Mouse (Mus musculus): ENCODE results near the gene AC124502.3.

The AC124502.3 gene

DNA sequence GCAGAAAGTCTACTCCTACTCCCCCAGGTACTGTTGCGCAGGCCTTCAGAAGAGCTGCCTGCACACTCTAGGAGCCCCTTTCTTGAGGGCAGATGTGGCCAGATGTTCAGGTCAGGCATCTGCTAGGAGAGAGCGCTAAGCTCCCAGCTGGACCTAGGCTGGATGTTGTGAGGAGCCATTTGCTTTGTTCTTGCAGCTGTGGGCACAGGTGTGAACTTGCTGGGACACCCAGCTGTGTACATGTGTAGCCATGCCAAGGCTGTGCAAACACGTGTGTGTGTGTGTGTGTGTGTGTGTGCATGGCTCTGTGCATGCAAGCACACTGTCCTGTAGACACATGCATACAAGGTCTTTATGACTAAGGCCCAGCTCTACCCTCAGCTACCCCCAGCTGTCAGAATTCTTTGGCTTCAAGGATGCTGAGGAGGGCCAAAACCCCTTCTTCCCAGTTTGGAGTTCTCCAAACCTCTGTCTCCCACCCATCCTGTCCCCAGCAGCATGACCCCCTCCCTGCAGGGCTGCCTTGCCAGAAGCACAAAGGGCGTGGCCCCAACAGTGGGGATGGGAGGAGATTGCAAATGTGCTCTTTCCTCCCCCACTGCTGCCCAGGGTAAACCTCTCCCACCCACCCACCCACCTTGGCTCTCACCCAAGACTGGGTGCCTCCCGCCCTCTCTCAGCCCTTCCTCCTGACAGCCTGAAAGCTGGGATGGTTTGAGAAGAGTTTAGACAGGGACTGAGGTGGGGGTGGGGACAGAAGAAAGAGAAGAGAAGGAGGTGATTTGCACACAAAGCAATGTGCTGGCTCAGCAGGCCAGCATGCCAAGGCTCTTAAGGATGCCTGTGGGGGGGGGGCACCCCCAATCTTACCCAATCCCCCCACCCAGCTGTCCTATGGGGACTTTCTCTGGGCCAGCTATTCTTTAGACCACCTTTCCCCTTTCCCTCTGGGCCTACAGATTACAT, 22.0 kb downstream of the AC124502.3 start:
- peak in 1 of 2 experiments; percentile 42 for DNase-seq

DNA sequence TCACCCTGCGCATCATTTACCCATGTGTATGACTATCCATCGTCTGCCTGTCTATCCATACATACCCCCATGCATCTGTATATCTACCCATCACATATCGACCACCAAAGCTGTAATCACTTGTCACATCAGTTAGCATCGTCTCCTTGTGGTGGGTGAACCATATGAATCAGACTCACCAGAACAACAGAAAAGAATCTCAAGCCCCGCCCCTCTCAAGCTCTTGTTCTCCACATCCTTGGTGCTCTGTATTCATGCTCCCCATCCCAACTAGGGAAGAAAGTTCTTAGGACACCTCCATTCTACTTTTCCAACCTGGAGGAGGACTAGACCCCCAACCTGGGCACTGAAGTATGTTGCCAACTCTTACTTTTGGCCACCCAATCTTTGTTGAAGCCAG, 23.4 kb downstream of the AC124502.3 start:
- DNase-seq, result no peak

DNA sequence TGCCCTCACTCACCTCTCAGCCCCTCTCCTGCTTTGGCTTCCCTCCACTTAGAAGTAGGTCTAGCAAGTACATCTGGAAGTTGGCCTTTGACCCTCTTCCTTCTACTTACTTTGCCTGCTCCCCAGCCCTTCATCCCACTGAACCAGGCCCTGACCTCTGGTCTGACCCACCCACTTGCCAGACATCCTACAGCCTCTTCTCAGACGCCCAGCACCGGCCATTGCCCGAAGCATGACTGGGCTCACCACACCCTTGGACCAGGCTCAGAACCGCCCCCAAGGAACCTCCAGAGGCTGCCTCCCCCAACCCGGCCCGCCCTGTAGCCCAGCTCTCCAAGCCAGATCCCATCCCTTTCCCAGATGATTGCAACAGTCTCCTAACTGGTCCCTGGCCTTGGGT, 23.8 kb downstream of the AC124502.3 start:
- DNase-seq, result peak in 1 of 2 experiments; percentile 42

DNA sequence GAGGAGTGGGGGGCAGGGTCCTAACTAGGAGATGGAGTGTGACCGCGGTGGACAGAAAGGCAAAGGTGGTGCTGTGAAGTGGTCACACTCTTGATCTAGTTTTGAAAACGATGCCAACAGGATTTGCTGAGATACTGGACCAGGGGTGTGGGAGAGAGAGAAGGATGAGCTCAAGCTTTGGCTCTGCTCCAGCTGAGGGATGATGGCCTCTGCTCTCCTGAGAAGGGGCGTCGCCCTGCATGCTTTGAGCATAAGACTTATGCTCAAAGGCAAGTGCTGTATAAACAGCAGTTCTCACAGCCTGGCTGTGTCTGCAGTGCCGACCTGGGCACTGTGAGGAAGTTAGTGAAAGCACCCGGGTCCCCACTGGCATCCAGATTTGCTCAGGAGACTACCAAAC, 26.4 kb downstream of the AC124502.3 start:
- DNase-seq, result peak in 1 of 2 experiments; percentile 37

DNA sequence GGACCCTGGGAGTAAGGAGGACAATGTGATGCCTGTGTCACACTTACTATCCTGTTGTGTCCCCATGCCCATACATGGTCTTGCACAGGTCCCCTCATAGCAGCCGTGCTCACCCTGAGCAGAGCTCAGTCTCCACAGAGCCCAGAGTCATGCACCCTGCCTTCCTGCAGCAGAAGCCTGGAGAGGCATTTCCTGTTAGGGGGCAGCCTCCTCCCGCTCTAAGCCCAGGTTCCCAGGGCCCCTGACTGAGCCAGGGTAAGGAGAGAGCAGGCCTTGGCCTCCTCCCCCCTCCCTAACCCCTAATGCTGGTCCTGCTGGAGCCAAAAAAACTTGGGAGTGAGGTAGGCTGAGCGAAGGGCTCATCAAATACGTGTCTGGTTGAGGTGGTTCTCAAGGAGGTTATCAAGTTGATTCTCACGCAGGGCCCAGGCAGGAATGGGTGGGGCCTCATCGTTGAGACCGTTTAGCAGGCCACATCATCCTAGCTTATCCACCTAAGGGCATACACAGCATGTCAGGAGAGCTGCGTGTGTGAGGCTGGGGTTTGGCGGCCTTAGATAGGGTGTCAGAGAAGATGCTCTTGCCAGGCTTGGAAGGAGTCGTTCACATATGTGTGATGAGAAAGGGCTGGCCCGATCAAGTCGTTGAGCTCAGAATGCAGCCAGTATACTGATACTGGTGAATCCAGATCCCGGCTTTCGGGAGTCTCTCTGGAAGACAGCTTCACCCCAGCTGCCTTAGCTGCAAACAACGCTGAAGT, 28.5 kb downstream of the AC124502.3 start:
- DNase-seq, result no peak

DNA sequence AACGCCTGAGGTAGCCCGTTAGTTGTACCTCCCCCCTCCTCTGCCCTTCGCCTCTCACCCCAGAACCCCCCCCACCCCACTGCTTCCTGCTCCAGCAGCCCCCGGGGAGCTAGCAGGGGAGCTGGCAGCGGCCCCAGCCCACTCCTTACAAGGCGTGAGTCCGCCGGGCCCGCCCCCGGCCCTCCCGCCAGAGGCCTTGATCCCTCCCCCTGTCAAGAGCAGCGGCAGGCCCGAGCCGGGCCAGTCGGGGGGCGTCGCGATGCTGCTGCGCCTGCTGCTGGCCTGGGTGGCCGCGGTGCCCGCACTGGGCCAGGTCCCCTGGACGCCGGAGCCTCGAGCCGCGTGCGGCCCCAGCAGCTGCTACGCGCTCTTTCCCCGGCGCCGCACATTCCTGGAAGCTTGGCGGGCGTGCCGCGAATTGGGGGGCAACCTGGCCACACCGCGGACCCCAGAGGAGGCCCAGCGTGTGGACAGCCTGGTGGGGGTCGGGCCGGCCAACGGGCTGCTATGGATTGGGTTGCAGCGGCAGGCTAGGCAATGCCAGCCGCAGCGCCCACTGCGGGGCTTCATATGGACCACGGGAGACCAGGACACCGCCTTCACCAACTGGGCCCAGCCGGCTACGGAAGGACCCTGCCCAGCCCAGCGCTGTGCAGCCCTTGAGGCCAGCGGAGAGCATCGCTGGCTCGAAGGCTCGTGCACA, 29.3 kb downstream of the AC124502.3 start, which contains the start of gene Cd248:
TSS of gene Cd248 (plus strand) at position 212 of the 703 bp plus-strand sequence.
- peak; percentile 49 to 59 for DNase-seq

DNA sequence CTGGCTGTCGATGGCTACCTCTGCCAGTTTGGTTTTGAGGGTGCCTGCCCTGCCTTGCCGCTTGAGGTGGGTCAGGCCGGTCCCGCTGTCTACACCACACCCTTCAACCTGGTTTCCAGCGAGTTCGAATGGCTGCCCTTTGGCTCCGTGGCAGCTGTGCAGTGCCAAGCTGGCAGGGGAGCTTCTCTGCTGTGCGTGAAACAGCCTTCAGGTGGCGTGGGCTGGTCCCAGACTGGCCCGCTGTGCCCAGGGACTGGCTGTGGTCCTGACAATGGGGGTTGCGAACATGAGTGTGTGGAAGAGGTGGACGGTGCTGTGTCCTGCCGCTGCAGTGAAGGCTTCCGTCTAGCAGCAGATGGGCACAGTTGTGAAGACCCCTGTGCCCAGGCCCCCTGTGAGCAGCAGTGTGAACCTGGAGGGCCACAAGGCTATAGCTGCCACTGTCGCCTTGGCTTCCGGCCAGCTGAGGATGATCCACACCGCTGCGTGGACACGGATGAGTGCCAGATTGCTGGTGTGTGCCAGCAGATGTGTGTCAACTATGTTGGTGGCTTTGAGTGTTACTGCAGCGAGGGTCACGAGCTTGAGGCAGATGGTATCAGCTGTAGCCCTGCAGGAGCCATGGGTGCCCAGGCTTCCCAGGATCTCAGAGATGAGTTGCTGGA, 30.0 kb downstream of the AC124502.3 start:
- no peak for DNase-seq

DNA sequence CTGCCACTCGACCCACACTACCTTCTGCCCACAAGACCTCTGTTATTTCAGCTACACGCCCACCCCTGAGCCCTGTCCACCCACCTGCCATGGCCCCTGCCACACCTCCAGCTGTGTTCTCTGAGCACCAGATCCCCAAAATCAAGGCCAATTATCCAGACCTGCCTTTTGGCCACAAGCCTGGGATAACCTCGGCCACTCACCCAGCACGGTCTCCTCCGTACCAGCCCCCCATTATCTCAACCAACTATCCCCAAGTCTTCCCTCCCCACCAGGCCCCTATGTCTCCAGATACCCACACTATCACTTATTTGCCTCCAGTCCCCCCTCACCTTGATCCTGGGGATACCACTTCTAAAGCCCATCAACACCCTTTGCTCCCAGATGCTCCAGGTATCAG, 30.8 kb downstream of the AC124502.3 start:
- no peak for DNase-seq

DNA sequence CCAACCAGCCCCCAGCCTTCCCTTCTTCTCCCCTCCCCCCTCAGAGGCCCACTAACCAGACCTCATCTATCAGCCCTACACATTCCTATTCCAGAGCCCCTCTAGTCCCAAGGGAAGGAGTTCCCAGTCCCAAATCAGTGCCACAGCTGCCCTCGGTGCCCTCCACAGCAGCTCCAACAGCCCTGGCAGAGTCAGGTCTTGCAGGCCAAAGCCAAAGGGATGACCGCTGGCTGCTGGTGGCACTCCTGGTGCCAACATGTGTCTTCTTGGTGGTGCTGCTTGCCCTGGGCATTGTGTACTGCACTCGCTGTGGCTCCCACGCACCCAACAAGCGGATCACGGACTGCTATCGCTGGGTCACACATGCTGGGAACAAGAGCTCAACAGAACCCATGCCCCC, 31.3 kb downstream of the AC124502.3 start:
- no peak for DNase-seq

DNA sequence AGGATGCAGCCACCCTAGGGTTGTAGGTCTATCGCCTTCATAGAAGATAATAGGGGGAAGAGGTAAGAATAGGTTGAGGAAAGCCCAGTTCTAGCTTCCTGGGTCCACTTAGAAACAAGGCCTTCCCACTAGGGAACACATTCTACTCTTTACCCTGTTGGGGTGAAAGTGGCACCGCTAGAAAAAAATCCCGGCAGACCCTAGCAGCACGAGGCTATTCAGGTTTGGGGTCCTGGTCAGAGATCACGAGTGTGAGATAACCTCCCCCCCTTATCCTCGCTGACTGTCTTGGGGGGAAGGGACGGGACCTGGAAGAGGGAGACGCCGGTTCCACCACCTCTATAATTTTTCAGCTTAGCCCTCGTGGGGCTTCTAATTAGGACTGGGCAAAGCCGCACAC, 32.4 kb downstream of the AC124502.3 start:
- no peak for DNase-seq

DNA sequence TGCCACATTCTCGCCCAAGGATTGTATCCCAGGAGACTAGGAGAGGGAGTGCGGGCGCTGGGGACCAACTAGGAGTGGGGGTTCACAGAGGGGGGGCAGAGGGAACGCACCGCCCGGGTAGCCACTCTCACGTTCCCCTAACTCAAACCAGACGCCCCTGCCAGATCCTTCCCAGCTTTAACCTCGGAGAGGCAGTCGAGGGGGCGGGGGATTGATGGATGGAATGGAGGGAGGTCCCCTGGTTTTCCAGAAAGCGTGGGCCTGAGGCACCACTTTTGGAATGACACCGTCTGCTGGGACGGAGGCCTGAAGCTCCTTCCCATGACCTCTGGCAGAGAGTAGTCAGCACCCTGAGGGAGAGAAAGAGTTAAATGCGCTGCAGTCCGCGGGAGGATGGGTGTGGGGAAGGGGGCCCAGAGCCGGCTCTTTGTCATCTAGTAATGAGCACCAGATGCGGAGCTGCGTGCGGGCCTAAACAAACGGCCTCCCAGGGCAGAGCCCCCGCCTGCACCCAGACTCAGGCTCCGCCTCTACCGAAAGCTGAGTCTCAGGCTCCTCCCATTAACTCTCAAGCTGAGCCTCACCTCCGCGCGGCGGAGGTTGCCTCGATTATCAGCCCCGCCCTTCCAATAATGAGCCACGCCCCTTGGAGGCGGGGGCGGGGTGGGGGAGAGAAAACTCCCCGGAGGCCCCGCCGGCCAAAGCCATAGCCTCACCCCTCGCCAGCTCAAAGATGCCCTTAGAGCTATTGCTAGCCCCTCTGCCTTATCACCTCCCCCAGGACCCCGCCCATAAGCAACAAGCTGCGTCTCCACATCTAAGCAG, 33.1 kb downstream of the AC124502.3 start:
- DNase-seq, result peak; percentile 84 to 87

DNA sequence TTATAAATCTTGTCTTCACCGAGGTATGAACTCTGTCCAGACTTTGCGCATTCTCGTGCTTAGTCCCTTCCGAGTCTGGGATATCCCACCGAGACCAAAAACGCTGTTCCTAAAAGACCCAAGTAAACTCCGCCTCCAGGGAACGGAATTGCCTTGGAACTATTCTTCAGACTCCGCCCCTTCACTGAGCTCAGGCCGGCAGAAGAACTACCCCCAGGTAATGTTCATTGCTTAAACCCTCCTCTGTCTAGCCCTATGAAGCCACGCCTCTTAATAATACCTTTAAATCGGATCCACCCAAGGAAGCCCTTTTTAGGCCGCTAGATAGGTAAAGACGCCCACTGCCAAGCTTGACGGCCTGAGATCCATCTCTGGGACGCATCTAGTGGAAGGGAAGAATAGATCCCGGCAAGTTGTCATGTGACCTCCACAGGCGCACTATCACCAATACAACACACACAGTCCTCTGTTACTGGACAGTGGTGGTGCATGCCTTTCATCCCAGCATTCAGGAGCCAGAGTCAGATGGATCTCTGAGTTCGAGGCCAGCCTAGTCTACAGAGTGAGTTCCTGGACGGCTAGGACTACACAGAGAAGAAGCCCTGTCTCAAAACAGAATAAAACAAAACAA, 33.8 kb downstream of the AC124502.3 start:
- peak in 1 of 2 experiments; percentile 39 for DNase-seq

DNA sequence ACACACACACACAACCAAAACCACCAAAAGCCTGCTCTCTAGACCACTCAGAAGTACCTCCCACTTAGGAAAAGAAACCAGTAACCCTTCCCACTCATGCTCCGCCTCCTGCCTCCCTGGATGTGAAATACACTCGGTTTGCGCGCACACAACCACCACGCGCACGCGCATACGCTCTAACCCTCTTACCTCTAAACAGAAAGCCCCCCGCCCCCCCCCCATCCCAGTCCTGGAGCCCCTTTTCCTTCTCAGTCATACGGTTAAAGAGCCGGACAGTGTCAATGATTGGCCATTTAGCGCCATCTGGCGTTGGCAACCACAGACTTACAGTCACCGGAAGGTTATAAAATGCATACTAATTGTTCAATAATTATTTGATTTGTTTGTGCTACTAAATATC, 34.3 kb downstream of the AC124502.3 start:
- peak; percentile 44 to 52 for DNase-seq

DNA sequence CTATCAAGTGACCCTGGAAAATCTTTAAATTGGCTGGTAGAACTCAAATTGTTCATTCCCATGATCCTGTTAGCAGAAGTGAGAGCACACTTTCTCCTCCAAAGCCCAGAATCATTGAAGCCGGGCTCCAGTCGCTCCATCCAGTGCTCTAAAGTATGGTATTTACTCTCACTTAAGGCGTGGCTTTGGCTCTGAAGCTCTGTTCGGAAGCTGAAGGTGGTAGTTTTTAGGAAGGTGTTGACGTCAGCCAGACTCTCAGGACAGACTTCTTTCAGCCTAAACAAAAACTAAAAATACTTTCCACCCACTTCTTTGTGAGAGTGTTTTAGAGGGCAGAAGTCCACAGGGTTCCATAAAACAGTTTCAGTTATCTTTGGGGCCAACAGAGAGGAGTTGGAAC, 34.8 kb downstream of the AC124502.3 start:
- no peak for DNase-seq

DNA sequence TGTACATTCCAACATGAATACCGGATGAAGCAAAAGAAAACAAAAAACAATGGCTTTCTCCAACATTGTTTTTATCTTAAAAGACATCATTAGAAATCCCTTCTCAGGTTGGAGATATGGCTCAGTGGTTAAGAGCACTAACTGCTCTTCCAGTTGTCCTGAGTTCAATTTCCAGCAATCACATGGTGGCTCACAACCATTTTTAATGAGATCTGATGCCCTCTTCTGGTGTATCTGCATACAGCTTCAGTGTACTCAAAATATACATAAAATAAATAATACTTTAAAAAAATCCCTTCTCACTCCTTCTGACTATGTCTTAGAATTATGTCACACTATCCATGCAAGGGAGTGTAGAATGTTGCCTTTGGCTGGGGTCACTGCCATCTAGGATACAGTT, 40.6 kb downstream of the AC124502.3 start:
- no peak for DNase-seq

DNA sequence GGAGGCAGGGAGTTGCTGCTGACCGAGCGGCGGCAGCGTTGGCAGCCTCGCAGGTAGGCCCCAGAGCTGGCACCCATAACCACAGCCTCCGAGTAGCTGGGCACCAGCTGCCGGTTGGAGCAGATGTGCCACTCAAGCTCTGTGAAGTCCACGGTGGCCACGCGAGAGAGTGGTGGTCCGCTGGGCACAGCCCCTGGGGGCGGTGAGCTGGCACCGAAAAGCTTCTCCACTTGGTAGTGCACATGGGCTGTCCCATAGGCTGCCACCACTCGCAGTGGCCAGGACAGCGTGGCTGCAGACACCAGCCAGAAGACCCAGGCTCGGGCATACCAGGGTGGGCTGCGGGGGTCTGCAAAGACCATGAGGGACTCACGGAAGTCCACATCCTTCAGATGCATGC, 43.3 kb downstream of the AC124502.3 start:
- DNase-seq, result no peak

DNA sequence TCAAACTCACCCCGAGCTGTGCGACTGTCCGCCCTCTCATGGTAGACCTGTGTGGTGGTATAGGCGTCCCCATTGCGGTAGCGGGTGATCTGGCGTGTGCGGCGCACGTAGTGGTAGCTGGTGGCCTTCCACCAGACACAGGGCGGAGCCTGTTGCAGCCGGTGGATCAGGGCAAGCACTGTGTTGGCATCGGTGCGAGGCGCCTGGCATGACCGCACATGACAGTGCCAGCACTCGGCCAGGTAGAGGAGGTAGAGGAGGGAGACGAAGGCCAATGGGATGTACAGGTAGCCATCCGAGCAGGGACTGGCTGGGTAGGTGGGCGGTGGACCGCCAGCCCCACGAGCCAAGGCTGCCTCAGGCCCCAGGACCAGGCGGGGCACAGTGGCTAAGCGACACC, 43.9 kb downstream of the AC124502.3 start:
- no peak for DNase-seq

DNA sequence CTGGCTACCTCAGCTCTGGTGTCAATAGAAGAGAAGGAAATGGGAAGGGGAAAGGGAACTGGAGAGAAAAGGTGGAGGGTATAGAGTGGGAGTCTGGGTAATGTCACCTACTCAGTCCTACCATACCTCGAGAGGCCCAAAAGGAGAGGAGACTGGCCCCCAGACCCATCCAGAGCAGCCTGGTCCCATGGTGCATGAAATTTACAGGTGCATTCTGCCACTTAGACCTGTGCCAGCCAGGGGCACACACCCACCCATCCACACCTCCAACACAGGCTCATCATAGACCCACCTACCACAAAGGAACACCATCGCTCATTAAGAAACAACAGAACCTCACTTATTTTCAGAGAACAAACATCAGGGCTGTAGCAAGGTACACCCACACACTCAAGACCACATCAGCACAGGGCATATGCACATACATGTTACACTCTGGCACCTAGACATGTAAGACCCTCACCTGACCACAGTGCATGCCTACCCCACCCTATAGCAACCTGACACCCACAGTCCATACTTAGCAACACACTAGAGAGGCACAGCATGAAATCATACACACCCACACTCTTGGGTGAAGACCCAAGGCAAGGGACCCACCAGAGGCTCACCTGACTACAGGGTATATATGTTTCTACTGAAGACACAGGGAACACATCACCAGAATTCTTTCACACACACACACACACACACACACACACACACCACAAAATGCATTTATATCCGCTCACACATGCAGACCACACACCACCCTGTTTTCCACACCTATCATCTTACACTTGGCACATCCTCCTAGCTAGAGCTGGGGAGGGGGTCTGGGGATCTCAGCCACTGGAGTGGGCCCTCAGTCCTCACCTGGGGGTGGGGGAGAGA, 45.5 kb downstream of the AC124502.3 start:
- DNase-seq, result no peak

DNA sequence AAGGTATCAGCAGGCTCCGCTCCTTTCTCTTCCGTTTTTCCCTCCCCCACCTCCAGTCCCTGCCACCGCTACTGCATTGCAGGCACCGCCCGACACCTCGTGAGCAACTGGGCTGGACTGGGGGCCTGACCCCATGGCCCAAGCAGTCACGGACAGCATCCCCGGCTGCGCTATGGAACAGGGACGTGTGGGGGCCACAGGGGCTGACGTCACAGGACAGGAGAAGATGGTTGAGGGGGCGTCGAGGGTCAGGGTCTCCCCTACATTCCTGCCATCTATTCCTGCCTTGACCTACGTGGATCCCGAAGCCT, 46.1 kb downstream of the AC124502.3 start:
- DNase-seq, result no peak

DNA sequence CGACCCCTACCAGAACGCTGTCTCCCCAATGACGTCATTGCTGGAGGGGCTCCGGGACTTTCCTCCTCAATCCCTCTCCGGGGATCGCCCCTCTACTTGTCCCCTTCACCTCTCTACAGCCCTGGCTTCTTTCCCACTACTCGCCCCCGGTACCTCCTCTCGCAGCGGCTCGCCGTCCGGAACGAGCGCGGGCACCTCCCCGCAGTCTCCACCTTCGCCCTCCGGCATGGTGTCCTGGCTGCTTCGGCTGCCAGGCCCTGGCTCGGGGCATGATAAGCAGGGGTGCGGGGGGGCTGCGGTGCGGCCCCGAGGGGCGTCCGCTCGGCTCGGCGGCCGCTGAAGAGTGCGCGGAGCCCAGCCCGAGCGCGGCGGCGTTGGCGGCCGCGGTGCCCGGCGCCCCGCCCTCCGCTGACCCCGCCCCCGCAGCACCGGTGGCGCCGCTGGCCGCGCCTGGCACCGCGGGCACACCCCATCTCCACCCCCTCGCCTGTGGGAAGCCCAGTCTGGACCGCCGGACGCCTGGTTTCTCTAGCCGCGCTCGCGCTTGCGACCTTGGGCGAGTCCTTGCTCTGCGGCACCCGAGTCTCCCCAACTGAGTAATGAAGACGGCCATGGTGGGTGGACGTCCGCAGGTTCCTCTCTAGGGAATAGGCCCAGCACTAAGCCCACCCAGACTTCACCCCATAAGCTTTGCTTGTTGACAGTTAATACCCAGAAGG, 46.6 kb downstream of the AC124502.3 start, which contains the start of gene Tmem151a:
TSS of gene Tmem151a (minus strand) at position 387 of the 719 bp plus-strand sequence.
- peak; percentile 63 to 70 for DNase-seq

All from lung, adult 18-20 months (tissue).